Mouse (Mus musculus) intestine, embryonic 14.5 days (tissue): ENCODE data around the gene Hist1h2bk. TPM values are rescaled to one million over a fixed set of nuclear protein-coding genes. Genes with fewer than 3 reads are reported as not detected.

ENCODE experiments used
- ATAC-seq: fragments of 200-750 bp; cut with Nextera tagmentation; replicated peaks from 2 replicates; pipeline ENCODE4 v1.8.0; 2017; ENCODE audit warnings: low read depth, moderate number of reproducible peaks, moderate TSS enrichment, moderate library complexity; ENCODE audit not compliant: low FRiP score, low TSS enrichment
- DNase-seq: peaks from one replicate; pipeline ENCODE4 v3.0.0-alpha.2; 2018; ENCODE audit warnings: low spot score
- H3K27ac ChIP-seq: fragments of 300-500 bp; sonication (generic); 2 replicates; pipeline ENCODE4 v1.5.1; 2014; ENCODE audit warnings: low read depth, mild to moderate bottlenecking, control low read depth
- H3K27me3 ChIP-seq: fragments of 300-500 bp; sonication (generic); replicated peaks from 2 replicates; pipeline ENCODE4 v1.6.1; 2014; ENCODE audit warnings: low read length, control low read depth; ENCODE audit not compliant: control insufficient read depth, insufficient read depth
- H3K36me3 ChIP-seq: fragments of 300-500 bp; sonication (generic); 2 replicates; pipeline ENCODE4 v1.6.1; 2014; ENCODE audit warnings: low read length, control low read depth; ENCODE audit not compliant: control insufficient read depth, insufficient read depth
- H3K4me1 ChIP-seq: fragments of 300-500 bp; sonication (generic); replicated peaks from 2 replicates; pipeline ENCODE4 v1.6.1; 2014; ENCODE audit warnings: low read length, control low read depth, mixed read lengths; ENCODE audit not compliant: control insufficient read depth, insufficient read depth
- H3K4me2 ChIP-seq: fragments of 300-500 bp; sonication (generic); 2 replicates; pipeline ENCODE4 v1.6.1; 2014; ENCODE audit warnings: low read length
- H3K4me3 ChIP-seq: fragments of 300-500 bp; sonication (generic); 2 replicates; pipeline ENCODE4 v1.5.1; 2014; ENCODE audit warnings: low read depth, low read length, control low read depth, mixed read lengths
- H3K9ac ChIP-seq: fragments of 300-500 bp; sonication (generic); 2 replicates; pipeline ENCODE4 v1.6.1; 2014; ENCODE audit warnings: mild to moderate bottlenecking, low read length
- H3K9me3 ChIP-seq: fragments of 300-500 bp; sonication (generic); 2 replicates; pipeline ENCODE4 v1.6.1; 2016; ENCODE audit warnings: low read length, control low read depth; ENCODE audit not compliant: control insufficient read depth
- WGBS: fragments of 180-500 bp; shearing (Covaris S2); extraction: QIAGEN DNeasy Blood & Tissue Kit; methylation state at CpG from one replicate; pipeline ENCODE4 v1.1.7; 2014; 5-methylcytosine and 5-hydroxymethylcytosine counted together
- polyA plus RNA-seq: library from polyadenylated mRNA; unstranded; fragments of >200 nt; fragmentation: Nextera tagmentation; extraction: Ambion mirVana; gene quantifications from 2 replicates; pipeline ENCODE4 v1.2.1, GENCODE M21; 2014

Gene Hist1h2bk
- polyA plus RNA-seq, 1 experiment from 2014 or later = 5.2 TPM

GRCm38 (mm10) chr13:22020901-22021339, 14.8 kb upstream of the Hist1h2bk start:
- Histone ChIP-seq H3K27me3 (peaks cover 11% of the 10 kb centered on the region; the same call in 1 of the 2 replicates), H3K4me1 (0 out of 2 replicates have a peak, but pooled peaks cover 7% of the 10 kb centered on the region), H3K4me2 (peak overlapping the region; percentile 86), H3K9ac (peak overlapping the region; percentile 53), H3K27ac (no peak overlapping the region), H3K36me3 (no peaks in the 10 kb centered on the region), H3K9me3 (no peaks in the 10 kb centered on the region), H3K4me3 (peak overlapping the region; percentile 63)
- under 1% methylated on average over 8 of the region's 8 CpGs for WGBS
- DNase-seq = peak; percentile 85
- ATAC-seq = peak; percentile 73

- Histone ChIP-seq H3K4me2 (peak overlapping the region; percentile 86), H3K4me3 (peak overlapping the region; percentile 63), H3K4me1 (0 out of 2 replicates have a peak, but pooled peaks cover 7% of the 10 kb centered on the region), H3K36me3 (no peaks in the 10 kb centered on the region), H3K9me3 (no peaks in the 10 kb centered on the region), H3K9ac (peak overlapping the region; percentile 48), H3K27ac (no peak overlapping the region), H3K27me3 (peaks cover 9% of the 10 kb centered on the region; the same call in 1 of the 2 replicates)
- WGBS = under 1% methylated on average over 11 of the region's 11 CpGs
- ATAC-seq (no peak), DNase-seq (peak; percentile 63)
Observed at GRCm38 (mm10) chr13:22021581-22021980, 14.1 kb upstream of the Hist1h2bk start.

- Histone ChIP-seq H3K4me1 (0 out of 2 replicates have a peak, but pooled peaks cover 7% of the 10 kb centered on the region), H3K36me3 (no peaks in the 10 kb centered on the region), H3K9me3 (no peaks in the 10 kb centered on the region), H3K4me3 (peak overlapping the region; percentile 63), H3K27ac (no peak overlapping the region), H3K9ac (peak overlapping the region; percentile 48), H3K27me3 (peaks cover 9% of the 10 kb centered on the region; the same call in 1 of the 2 replicates), H3K4me2 (peak overlapping the region; percentile 86)
- DNase-seq (peak; percentile 89), ATAC-seq (peak; percentile 81)
- WGBS = under 1% methylated on average over 9 of the region's 9 CpGs
Observed at GRCm38 (mm10) chr13:22022241-22022640, 13.4 kb upstream of the Hist1h2bk start.

- no peak; the same call in 1 of the 2 replicates for ATAC-seq
- Histone ChIP-seq H3K27me3 (no peaks in the 10 kb centered on the region), H3K36me3 (no peaks in the 10 kb centered on the region), H3K4me2 (peak overlapping the region; percentile 60), H3K4me3 (peak overlapping the region; percentile 59), H3K27ac (no peak overlapping the region), H3K4me1 (peaks cover 4% of the 10 kb centered on the region), H3K9me3 (no peaks in the 10 kb centered on the region), H3K9ac (peak overlapping the region; percentile 53)
- WGBS = 1% methylated on average over 35 of the region's 35 CpGs
- DNase-seq = peak; percentile 100
Observed at GRCm38 (mm10) chr13:22026058-22027031, 9.3 kb upstream of the Hist1h2bk start.

- DNase-seq (peak; percentile 99), ATAC-seq (peak; percentile 74)
- H3K4me3 ChIP-seq = peak overlapping the region; percentile 55
- H3K9me3 ChIP-seq = no peaks in the 10 kb centered on the region
- no peaks in the 10 kb centered on the region for H3K27me3 ChIP-seq
- peak overlapping the region; percentile 77 for H3K27ac ChIP-seq
- H3K36me3 ChIP-seq = no peaks in the 10 kb centered on the region
- H3K4me2 ChIP-seq = peak overlapping the region; percentile 60
- H3K9ac ChIP-seq = peak overlapping the region; percentile 62
- H3K4me1 ChIP-seq = peaks cover 7% of the 10 kb centered on the region
- 1% methylated on average over 40 of the region's 40 CpGs for WGBS
Observed at GRCm38 (mm10) chr13:22028673-22029460, 6.8 kb upstream of the Hist1h2bk start.

GRCm38 (mm10) chr13:22029928-22030327, 5.7 kb upstream of the Hist1h2bk start:
- no peak for DNase-seq
- H3K27me3 ChIP-seq = no peaks in the 10 kb centered on the region
- H3K4me2 ChIP-seq = no peak overlapping the region
- H3K9me3 ChIP-seq = no peaks in the 10 kb centered on the region
- H3K27ac ChIP-seq = no peak overlapping the region
- WGBS = 47% methylated on average over 8 of the region's 8 CpGs
- peaks cover 7% of the 10 kb centered on the region for H3K4me1 ChIP-seq
- no peak for ATAC-seq
- no peak overlapping the region for H3K9ac ChIP-seq
- no peak overlapping the region for H3K4me3 ChIP-seq
- H3K36me3 ChIP-seq = no peaks in the 10 kb centered on the region

- no peak overlapping the region for H3K9ac ChIP-seq
- DNase-seq = no peak
- no peak overlapping the region for H3K27ac ChIP-seq
- H3K4me1 ChIP-seq = peaks cover 7% of the 10 kb centered on the region
- H3K9me3 ChIP-seq = no peaks in the 10 kb centered on the region
- H3K4me2 ChIP-seq = no peak overlapping the region
- ATAC-seq = no peak
- no peaks in the 10 kb centered on the region for H3K27me3 ChIP-seq
- no peaks in the 10 kb centered on the region for H3K36me3 ChIP-seq
- H3K4me3 ChIP-seq = no peak overlapping the region
- 12% methylated on average over 4 of the region's 4 CpGs for WGBS
Observed at GRCm38 (mm10) chr13:22030493-22030892, 5.2 kb upstream of the Hist1h2bk start.

GRCm38 (mm10) chr13:22033741-22034442, 1.8 kb upstream of the Hist1h2bk start:
- H3K9me3 ChIP-seq = no peaks in the 10 kb centered on the region

More at GRCm38 (mm10) chr13:22033741-22034442, 1.8 kb upstream of the Hist1h2bk start:
- Histone ChIP-seq H3K4me1 (peaks cover 10% of the 10 kb centered on the region), H3K4me3 (peak overlapping the region; percentile 43), H3K27me3 (no peaks in the 10 kb centered on the region), H3K36me3 (no peaks in the 10 kb centered on the region), H3K4me2 (peak overlapping the region; percentile 56), H3K27ac (peak overlapping the region; percentile 90), H3K9ac (peak overlapping the region; percentile 79)
- WGBS = 41% methylated on average over 5 of the region's 5 CpGs
- DNase-seq (no peak), ATAC-seq (no peak)
